Mouse (Mus musculus): ENCODE results near the gene Spon1.

- TF ChIP-seq CTCF (IDR thresholded peaks at IDR 0.05; ENCODE audit: extremely low read depth, insufficient read depth, insufficient read length, insufficient replicate concordance), result no peak
- TF ChIP-seq POLR2A (IDR thresholded peaks at IDR 0.05; ENCODE audit: low read depth, low read length), result no peak
Measured at GRCm38 (mm10) chr7:114079343-114079742, 313.5 kb downstream of the Spon1 start.
